Mouse (Mus musculus): ENCODE results near the gene C130050O18Rik.
A peak's percentile ranks its signal among the peaks of the same experiment; 100 is the strongest.

Gene C130050O18Rik

DNA sequence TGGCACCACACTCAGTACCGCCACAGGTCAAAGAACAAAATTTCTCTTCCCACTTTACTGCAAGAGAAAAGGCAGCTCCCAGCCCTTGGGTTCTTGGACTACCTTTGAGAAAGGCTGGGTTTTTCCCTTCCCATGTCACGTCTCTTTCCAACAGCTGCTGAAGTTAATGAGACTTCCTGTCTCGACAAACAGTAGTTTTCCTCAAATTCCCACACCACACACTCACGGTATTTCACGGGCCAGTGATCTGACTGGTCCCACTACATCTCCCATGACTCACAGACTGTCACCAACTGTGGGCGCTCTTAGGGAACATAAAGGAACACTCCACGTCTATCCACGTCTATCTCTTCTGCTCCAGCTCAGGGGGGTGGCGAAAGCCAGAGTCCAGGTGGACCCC, 20.1 kb downstream of the C130050O18Rik start:
- no peak for DNase-seq (ENCODE audit: low spot score)

DNA sequence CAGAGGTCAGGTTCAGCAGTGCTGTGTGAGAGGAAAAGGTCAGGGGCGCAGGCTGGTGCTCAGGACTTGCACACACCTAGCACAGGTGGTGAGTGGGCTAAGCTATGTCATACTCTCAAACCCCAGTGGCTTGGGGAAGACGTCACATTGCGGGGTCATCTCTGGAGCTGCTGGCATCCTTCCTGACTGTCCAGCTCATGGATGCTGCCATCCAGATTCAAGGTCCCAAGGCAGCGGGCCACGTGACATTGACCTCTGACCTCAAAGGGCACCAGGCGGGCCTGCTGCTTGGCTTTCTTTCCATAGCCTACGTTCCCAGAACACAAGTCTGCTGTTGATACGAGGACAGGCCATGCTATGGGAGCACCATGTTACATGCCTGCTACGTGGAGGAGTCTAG, 21.9 kb downstream of the C130050O18Rik start:
- DNase-seq (ENCODE audit: low spot score): no peak

- DNase-seq (ENCODE audit: low spot score): no peak
These were observed 22.9 kb downstream of the C130050O18Rik start for GRCm38 (mm10) chr5:139427989-139428388.

DNA sequence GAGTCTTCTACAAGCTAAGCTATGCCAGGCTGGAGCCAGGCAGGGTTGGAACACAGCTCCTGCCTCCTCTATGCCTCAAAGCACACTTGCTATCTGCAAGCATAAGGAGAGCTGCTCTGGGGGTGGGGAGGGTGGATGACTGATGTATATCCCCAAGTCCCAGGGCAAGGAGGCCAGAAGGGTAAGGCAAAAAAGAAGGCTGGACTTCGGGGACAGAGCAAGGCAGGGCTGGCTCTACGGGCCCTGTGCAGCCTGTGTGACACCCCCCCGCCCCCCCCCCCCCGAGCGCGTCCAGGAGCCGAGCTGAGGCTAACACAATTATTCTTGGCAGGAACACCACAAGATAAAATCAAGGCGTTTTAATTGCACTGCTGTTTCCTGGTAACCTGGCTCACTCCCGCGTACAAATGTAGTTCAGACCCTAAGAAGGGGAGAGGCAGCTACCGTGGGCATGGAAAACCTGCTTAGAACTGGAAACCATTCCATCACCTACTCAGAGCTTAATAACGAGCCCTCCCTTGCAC, 24.8 kb downstream of the C130050O18Rik start:
- DNase-seq (ENCODE audit: low spot score): no peak

DNA sequence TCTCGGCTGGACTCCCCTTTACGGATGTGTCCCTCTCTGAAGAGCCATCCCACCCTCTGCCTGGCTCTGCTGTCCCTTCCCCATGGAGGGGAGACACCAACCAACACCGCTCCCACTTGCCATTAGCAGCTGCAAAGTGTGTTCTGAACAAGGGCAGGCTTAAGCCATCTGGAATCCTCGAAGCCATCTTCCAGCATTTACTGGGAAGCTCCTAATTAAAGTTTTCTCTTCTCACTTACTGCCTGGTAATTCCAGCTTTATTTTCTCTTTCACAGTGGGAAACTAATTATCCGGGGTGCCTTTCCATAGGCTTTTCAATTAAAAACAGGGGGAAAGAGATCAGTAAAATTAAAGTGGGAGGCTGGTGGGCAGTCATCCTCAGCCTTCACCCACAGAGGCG, 27.3 kb downstream of the C130050O18Rik start:
- DNase-seq (ENCODE audit: low spot score): no peak

DNA sequence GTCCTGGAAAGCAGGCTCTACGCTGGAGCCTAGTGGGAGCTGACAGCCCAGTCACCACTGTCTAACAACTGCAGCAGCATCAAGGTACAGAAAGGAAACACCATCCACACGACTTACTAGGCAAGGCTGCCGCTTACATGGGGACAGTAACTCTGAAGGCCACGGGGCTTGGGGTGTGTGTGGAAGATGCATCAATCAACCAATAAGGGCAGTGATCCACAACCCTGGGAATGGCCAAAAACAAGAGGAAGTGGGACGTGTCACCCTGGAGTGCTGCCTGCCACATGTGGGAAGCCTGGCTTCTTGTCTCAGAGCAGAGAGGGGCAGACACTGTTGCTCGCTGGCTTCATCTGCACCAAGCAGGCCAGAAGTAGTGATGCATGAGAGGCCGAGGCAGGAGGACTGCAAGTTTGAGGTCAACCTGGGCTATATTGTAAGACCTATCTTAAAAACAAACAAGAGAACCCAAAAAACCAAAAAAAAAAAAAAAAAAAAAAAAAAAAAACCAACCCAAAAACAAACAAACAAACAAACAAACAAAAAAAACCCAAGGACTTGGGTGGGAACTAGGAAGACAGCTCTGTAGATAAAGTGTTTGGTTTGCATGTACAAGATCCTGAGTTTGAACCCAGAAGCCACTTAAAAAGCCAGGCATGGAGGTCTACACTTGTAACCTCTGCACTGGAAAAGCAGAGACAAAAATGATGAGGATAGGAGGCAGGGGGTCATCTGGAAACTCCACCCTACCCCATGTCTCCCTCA, 27.8 kb downstream of the C130050O18Rik start:
- DNase-seq (ENCODE audit: low spot score): no peak

- no peak for DNase-seq (ENCODE audit: low spot score)
These were observed 28.9 kb downstream of the C130050O18Rik start for GRCm38 (mm10) chr5:139433842-139434568.

GRCm38 (mm10) chr5:139434940-139435339, 29.9 kb downstream of the C130050O18Rik start:
- DNase-seq (ENCODE audit: low spot score): peak; percentile 78

DNA sequence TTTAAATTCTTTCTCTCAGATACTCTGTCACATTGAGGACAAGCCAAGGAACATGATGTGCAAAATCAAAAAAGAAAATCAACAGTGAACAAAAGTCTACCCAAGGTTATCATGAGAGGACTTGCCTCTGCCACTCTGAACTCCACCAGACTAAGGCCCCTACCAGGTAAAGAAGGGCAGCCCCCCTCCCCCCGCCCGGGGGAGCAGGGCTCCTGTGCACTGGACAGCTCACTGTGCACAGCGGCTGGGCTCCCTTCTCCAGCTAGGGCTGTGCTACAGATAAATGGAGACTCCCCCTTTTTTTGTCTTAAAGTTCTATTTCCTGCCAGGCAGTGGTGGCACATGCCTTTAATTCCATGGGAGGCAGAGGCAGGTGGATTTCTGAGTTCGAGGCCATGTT, 32.7 kb downstream of the C130050O18Rik start:
- no peak for DNase-seq (ENCODE audit: low spot score)

- DNase-seq (ENCODE audit: low spot score): no peak
These were observed 33.4 kb downstream of the C130050O18Rik start for GRCm38 (mm10) chr5:139438440-139438839.

GRCm38 (mm10) chr5:139440451-139440850, 35.4 kb downstream of the C130050O18Rik start:
- DNase-seq (ENCODE audit: low spot score): no peak

DNA sequence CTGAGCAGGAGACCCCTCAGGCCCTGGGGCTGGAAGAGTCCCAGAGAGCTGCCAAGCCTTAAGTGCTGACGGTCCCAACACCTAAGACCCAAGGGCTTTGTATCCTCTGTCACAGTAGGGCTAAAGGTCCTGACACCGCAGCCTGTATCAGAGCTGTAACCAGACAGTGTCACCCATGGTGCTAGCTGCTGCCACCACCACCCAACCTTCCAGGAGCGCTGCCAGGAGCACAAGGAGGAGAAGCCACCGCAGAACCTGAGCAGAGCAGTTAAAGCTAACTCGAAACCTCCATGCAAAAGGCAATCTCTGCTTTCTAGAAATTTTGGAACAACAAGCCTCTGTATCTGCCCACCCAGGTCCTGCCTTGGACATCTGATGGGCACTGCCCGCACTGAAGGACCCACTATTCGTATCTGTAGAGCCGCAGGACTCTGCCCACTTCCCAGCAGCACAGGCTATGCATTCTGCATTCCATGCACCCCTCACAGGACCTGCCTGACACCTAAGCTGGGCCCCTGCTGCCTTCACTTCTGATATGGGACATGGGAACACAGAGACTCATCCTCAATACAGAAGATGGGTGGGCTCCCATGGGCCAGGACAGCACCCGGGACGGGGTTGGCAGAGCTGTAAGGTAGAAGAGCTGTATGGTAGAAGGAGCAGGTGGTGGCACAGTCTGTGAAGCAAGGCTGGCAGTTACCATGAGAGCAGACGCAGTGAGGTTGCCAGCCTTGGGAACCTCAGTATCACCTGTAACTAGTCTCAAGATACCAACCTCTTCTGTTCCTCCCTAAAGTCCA, 36.0 kb downstream of the C130050O18Rik start:
- DNase-seq (ENCODE audit: low spot score): no peak

GRCm38 (mm10) chr5:139441726-139442018, 36.6 kb downstream of the C130050O18Rik start:
- no peak for DNase-seq (ENCODE audit: low spot score)

DNA sequence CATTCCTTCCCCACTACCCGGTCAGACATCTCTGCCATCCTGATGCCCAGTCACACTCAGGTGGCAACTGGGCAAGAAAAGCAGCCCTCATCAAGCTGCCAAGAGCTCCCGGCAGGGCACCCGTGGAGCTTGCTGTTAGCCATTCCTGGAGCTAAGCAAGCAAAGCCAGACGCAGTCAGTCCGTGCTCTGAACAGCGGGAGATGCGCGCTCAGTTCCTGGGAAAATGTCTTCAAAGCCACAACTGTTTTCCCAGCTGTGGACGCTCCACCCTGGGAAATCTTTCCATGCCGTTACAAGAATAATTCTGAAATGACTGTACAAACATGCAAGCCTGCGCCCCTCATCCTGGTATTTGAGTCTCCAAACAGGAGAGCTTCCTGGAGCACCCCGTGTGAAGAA, 37.3 kb downstream of the C130050O18Rik start:
- DNase-seq (ENCODE audit: low spot score): no peak

DNA sequence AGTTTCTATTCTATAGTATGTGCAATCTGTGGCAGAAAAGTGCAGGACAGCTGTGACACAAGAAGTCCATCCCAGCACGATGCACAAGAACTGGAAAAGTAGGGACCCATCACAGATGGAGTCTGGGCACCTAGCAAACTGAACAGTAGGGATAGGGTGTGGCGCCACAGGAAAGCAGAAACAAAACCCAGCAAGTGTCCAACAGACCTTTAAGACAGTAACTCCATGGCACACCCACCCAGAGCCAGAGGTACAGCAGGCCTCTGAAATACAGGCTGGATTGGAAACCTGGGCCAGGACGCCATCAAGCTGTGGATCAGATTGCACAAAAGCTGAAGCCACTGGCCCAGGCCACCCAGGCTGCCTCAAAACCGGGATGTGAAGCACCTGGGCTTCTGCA, 37.9 kb downstream of the C130050O18Rik start:
- no peak for DNase-seq (ENCODE audit: low spot score)

- no peak for DNase-seq (ENCODE audit: low spot score)
These were observed 40.2 kb downstream of the C130050O18Rik start for GRCm38 (mm10) chr5:139445258-139445657.

- no peak for DNase-seq (ENCODE audit: low spot score)
These were observed 42.9 kb downstream of the C130050O18Rik start for GRCm38 (mm10) chr5:139448025-139448424.

DNA sequence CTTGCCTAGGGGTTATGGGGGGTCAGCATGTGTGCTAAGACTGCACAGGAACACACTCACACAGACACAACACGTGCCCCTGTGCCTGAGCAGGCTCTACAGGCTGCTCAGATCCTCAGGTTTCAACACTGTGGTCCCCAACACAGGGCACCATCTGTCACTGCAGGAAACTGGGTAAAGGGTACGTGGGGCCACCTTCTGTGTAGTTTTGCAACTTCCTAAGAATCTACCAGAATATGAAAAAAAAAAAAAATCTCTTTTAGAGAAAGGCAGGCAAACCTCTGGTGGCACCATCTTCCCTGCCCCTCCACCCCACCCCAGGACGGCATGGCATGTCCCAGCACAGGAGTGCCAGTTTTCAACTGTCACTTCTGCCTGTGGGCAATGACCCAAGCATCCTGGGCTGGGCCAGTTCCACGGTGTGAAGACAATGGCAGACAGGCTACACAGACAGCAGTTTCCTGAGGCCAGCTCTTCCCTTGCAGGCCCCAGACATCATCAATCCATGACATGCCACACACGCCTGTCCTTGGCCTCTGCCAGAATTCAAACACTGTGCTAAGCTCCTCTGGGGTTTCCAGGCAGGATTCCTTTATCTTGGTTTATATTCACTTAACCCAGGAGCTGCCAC, 44.2 kb downstream of the C130050O18Rik start:
- no peak for DNase-seq (ENCODE audit: low spot score)

GRCm38 (mm10) chr5:139449926-139450325, 44.8 kb downstream of the C130050O18Rik start:
- no peak for DNase-seq (ENCODE audit: low spot score)

DNA sequence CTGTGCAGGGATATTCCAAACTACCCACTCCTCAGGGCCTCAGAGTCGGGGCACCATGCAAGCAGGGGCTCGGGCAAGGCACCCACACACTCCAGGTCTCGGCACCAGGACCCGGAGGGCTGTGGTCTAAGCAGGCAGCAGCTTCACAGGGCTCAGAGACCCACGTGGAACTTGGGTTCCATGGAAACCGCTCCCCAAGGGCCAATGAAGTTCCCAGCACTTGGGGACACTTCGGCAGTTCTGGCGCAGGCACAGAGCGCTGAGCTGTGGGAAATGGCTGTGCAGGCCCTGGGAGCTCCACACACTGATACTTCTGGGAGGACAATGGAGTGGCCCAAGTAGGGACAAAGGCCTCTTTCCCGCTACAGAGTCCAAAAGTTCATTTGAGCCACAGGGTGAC, 48.0 kb downstream of the C130050O18Rik start:
- DNase-seq (ENCODE audit: low spot score): no peak

DNA sequence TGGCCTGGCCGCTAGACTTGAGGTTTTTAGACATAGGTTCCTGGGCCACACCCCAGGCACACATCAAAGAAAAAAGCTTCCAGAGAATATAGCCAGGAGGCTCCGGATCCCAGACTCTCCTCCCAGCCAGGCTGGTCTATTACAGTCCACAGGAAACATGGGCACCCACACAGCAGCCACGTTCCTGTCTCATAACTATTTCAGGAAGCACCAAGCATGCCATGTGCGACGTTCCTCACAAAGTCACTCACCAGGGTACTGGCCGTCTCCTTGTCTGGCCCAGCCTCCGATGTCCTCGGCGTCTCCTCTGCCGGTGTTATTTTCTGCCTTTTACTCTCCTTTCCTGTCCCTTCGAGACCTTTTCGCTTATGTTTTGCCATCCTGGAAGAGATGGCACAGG, 50.1 kb downstream of the C130050O18Rik start:
- no peak for DNase-seq (ENCODE audit: low spot score)

GRCm38 (mm10) chr5:139457241-139457640, 52.2 kb downstream of the C130050O18Rik start:
- no peak for DNase-seq (ENCODE audit: low spot score)

Measured in layer of hippocampus, adult 11-12 months (tissue).